Mouse (Mus musculus): ENCODE data around the gene Olfml2b.

GRCm38 (mm10) chr1:170610695-170611094, 33.6 kb upstream of the Olfml2b start:
- TF ChIP-seq CTCF (IDR thresholded peaks at IDR 0.05; ENCODE audit: low read depth, low read length) (no peak), POLR2AphosphoS5 (IDR thresholded peaks at IDR 0.05; ENCODE audit: insufficient replicate concordance, low read depth, low read length) (no peak), TAL1 (conservative IDR thresholded peaks at IDR 0.05; ENCODE audit: low read depth, low read length) (no peak)
